Mouse (Mus musculus) liver, embryonic 14.5 days (tissue): Measurements from ENCODE around the gene Rwdd2b. TPM values are rescaled to one million over a fixed set of nuclear protein-coding genes. Genes with fewer than 3 reads are reported as not detected.

ENCODE experiments used
- ATAC-seq: fragments of 200-750 bp; cut with Nextera tagmentation; 2 replicates; pipeline ENCODE4 v1.8.0; 2017; ENCODE audit warnings: moderate number of reproducible peaks, mild to moderate bottlenecking, moderate library complexity; ENCODE audit not compliant: insufficient read depth
- DNase-seq, 3 experiments: peaks; one replicate each; pipeline ENCODE4 v3.0.0-alpha.2; 2012 to 2013; ENCODE audit warnings: low read depth in 3 of 3, low spot score in 3 of 3
- H3K27ac ChIP-seq: fragments of 300-500 bp; sonication (generic); 2 replicates; pipeline ENCODE4 v1.5.1; 2014; ENCODE audit warnings: moderate library complexity, mild to moderate bottlenecking, control low read depth, inconsistent platforms
- H3K27me3 ChIP-seq: fragments of 300-500 bp; sonication (generic); 2 replicates; pipeline ENCODE4 v1.6.1; 2014; ENCODE audit warnings: mild to moderate bottlenecking, low read length, moderate library complexity; ENCODE audit not compliant: control insufficient read depth, insufficient read depth
- H3K36me3 ChIP-seq: fragments of 300-500 bp; sonication (generic); replicated peaks from 2 replicates; pipeline ENCODE4 v1.6.1; 2014; ENCODE audit warnings: low read depth; ENCODE audit not compliant: control insufficient read depth, insufficient read depth
- H3K4me1 ChIP-seq, 2 experiments: fragments of 200-500 bp in 1 of 2; fragments of 300-500 bp in 1 of 2; sonication (generic) in 1 of 2; replicated peaks; 2 replicates each; pipeline ENCODE4 v1.6.1; 2012 to 2014; ENCODE audit warnings: antibody characterized with exemption in 1 of 2, inconsistent platforms in 1 of 2, low read length in 1 of 2; ENCODE audit not compliant: control insufficient read depth in 2 of 2, insufficient read depth in 2 of 2
- H3K4me2 ChIP-seq: fragments of 300-500 bp; sonication (generic); 2 replicates; pipeline ENCODE4 v1.6.1; 2014; ENCODE audit warnings: low read depth, mild to moderate bottlenecking, control low read depth, moderate library complexity
- H3K4me3 ChIP-seq, 2 experiments: fragments of 200-500 bp in 1 of 2; fragments of 300-500 bp in 1 of 2; sonication (generic) in 1 of 2; 2 replicates each; pipeline ENCODE4 v1.5.1; 2012 to 2014; ENCODE audit warnings: low read depth in 2 of 2, low read length in 2 of 2, mild to moderate bottlenecking in 2 of 2, control low read depth in 1 of 2, inconsistent platforms in 1 of 2, moderate library complexity in 1 of 2; ENCODE audit not compliant: insufficient read depth in 1 of 2
- H3K9ac ChIP-seq: fragments of 300-500 bp; sonication (generic); replicated peaks from 2 replicates; pipeline ENCODE4 v1.6.1; 2014; ENCODE audit warnings: mild to moderate bottlenecking, control low read depth, moderate library complexity
- H3K9me3 ChIP-seq: fragments of 300-500 bp; sonication (generic); 2 replicates; pipeline ENCODE4 v1.6.1; 2016; ENCODE audit warnings: low read length, mixed read lengths; ENCODE audit not compliant: control insufficient read depth
- CTCF ChIP-seq: IDR thresholded peaks from 2 replicates; pipeline ENCODE4 v1.5.1; 2016; ENCODE audit warnings: antibody characterized with exemption, low read depth, control low read depth
- EP300 ChIP-seq: IDR thresholded peaks from 2 replicates; pipeline ENCODE4 v1.6.1; 2016; ENCODE audit warnings: antibody characterized with exemption, low read depth
- WGBS: fragments of 180-500 bp; shearing (Covaris S2); extraction: QIAGEN DNeasy Blood & Tissue Kit; methylation state at CpG from one replicate; pipeline ENCODE4 v1.1.7; 2014; ENCODE audit not compliant: insufficient replicate concordance; 5-methylcytosine and 5-hydroxymethylcytosine counted together
- polyA plus RNA-seq, 2 experiments: library from polyadenylated mRNA; depleted of rRNA in 1 of 2; stranded (reverse) in 1 of 2; unstranded in 1 of 2; fragments of >200 nt; fragmentation: Nextera tagmentation in 1 of 2; extraction: Ambion mirVana in 1 of 2; gene quantifications; 2 replicates each; pipeline versions ENCODE4 v1.2.1 to v1.2.3; 2012 to 2014

The Rwdd2b gene
- polyA plus RNA-seq, 2 experiments = 2.7 to 4.5 TPM

DNA sequence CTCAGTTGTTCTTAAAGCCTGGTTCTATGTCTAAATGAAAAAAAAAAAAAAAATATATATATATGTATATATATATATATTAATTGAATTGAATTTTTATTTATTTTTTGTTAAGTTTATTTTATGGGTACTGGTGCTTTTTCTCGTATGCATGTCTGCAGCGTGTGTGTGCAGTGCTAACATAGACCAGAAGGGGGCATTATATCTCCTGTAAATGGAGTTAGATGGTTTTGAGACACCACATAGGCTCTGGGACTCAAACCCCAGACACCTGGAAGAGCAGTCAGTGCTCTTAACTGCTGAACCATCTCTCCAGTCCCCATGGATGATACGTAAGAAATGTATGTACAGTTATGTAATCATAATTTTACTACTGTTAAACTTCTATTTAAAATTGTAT is 18.4 kb upstream of the Rwdd2b start:
- TF ChIP-seq EP300 = no peak
- TF ChIP-seq CTCF = no peak
- Histone ChIP-seq H3K4me2 (no peak overlapping the region), H3K4me3 (no peak overlapping the region), H3K4me1 (peaks cover 7 to 14% of the 10 kb centered on the region in 2 experiments), H3K9me3 (no peaks in the 10 kb centered on the region), H3K9ac (no peak overlapping the region), H3K36me3 (peaks cover 14% of the 10 kb centered on the region), H3K27ac (no peak overlapping the region), H3K27me3 (no peaks in the 10 kb centered on the region)
- DNase-seq (no peak), ATAC-seq (no peak)
- 95% methylated on average over 3 of the region's 3 CpGs for whole genome bisulfite sequencing

DNA sequence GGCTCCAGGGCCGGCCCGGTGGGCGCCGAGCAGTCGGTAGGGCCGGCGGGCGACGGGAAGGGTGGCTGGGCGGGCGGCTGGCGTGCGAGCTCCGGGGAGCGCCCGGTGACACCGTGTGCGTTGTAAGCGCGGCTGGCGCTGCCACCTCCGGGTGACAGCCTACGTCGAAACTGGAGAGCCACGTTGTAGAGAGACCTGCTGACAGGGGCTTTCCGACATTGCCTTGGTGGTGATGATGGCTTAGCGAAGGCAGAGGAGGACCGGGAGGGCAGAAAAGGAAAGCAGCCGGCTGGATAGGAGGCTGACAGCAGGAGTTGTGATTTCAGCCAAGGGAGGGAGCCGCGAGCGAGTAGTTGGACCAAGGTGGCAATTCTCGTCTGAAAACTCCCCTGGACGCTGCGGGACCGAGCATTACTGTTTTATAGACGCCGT is 14.8 kb upstream of the Rwdd2b start:
- peak overlapping the region; percentile 34 for H3K27ac ChIP-seq
- DNase-seq (peak in 1 of 3 experiments; percentile 32), ATAC-seq (peak; percentile 81)
- H3K9ac ChIP-seq = peak overlapping the region; percentile 82
- peak overlapping the region; percentile 69 to 97 for H3K4me3 ChIP-seq
- no peaks in the 10 kb centered on the region for H3K27me3 ChIP-seq
- no peaks in the 10 kb centered on the region; the same call in 1 of the 2 replicates for H3K36me3 ChIP-seq
- no peaks in the 10 kb centered on the region for H3K9me3 ChIP-seq
- WGBS = under 1% methylated on average over 38 of the region's 38 CpGs
- TF ChIP-seq EP300 = no peak
- 0 out of 2 replicates have a peak, but pooled peaks have one; percentile 7 for TF ChIP-seq CTCF
- H3K4me1 ChIP-seq = peaks cover 7 to 14% of the 10 kb centered on the region in 2 experiments
- H3K4me2 ChIP-seq = peak overlapping the region; percentile 91

DNA sequence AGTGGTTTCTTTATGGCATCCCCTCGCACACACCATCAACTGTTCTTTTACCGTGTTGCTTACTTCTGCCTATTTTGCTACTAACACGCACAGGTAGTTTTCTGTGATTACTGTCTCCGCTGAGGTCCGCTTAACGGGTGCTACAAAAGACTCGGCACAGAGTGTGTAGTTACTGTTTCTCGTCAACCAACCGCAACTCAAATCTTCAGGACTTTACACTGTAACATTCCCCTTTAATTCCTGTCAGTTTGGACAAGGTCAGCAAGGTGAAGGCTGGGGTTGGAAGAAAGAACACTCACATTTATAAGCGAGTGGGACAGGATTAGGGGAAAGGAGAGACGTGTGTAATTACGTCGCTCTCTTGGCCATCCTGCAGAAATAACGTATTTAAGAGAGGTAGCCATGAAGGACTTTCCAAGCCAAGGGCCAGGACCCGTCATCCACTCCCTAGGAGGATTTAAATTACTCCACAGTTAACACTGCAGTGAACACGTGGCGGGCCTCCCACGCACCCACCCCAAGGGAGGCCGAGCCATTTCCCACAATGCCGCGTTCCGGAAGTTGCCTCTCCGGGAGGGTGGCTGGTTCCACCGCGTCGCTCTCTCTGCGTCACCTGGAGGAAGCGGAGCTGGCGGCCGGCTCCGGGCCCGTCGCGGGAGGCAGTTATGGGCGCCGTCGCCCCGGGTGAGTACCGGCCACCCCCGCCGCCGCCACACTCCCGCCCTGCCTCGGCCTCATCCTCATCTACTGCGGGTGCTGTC is 14.2 kb upstream of the Rwdd2b start, which contains the start of gene Usp16:
TSS of gene Usp16 (plus strand) at position 285 of the 761 bp plus-strand sequence.
- DNase-seq (peak; percentile 75 to 77 (median 76)), ATAC-seq (peak; percentile 97)
- no peaks in the 10 kb centered on the region for H3K27me3 ChIP-seq
- H3K4me1 ChIP-seq = peaks cover 7 to 14% of the 10 kb centered on the region in 2 experiments
- peak within 1 kb of the TSS; percentile 91 for H3K4me2 ChIP-seq
- no peak for TF ChIP-seq CTCF
- TF ChIP-seq EP300 = no peak
- no peaks in the 10 kb centered on the region for H3K9me3 ChIP-seq
- peak within 1 kb of the TSS; percentile 34 for H3K27ac ChIP-seq
- 16% methylated on average over 37 of the region's 45 CpGs for WGBS
- H3K9ac ChIP-seq = peak within 1 kb of the TSS; percentile 82
- no peaks in the 10 kb centered on the region for H3K36me3 ChIP-seq
- peak within 1 kb of the TSS; percentile 69 to 97 for H3K4me3 ChIP-seq

DNA sequence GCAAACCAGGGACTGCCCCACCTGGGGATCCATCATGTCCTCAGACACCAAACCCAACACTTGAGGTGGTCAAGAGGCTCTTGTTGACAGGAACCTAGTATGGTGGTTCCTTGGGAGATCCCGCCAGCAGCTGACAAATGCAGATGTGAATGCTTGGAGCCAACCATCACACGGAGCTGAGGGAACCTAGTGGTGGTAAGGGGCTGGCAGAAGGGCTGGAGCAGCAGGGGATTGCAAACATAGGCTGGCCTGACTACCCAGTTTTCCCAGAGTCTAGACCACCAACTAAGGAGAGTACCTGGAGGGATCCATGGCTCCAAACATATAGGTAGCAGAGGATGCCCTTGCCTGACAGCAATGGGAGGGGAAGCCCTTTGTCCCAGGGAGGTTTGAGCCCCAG is 12.9 kb upstream of the Rwdd2b start:
- Histone ChIP-seq H3K4me1 (peaks cover 7 to 14% of the 10 kb centered on the region in 2 experiments), H3K4me2 (no peak overlapping the region), H3K9ac (no peak overlapping the region), H3K36me3 (no peaks in the 10 kb centered on the region), H3K27ac (no peak overlapping the region), H3K27me3 (no peaks in the 10 kb centered on the region), H3K4me3 (no peak overlapping the region), H3K9me3 (no peaks in the 10 kb centered on the region)
- TF ChIP-seq EP300 (no peak), CTCF (no peak)
- WGBS = 68% methylated on average over 2 of the region's 2 CpGs
- no peak for DNase-seq
- no peak for ATAC-seq

DNA sequence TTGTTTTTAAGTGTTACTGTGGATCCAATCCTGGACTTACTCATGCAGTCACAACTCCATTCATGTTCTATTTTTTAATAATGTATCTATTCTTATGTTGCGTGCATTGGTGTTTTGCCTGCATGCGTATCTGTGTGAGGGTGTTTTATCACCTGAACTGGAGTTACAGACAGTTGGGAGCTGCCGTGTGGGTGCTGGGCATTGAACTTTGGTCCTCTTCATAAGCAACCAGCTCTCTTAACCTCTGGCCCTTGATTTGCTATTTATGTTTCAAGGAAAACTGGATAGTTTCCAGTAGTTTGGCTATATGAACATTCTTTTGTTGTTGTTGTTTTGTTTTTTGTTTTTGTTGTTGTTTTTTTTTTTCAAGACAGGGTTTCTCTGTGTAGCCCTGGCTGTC is 5.2 kb upstream of the Rwdd2b start:
- no peaks in the 10 kb centered on the region for H3K9me3 ChIP-seq
- WGBS = 79% methylated on average over 3 of the region's 3 CpGs
- no peak overlapping the region for H3K4me2 ChIP-seq
- TF ChIP-seq EP300 (no peak), CTCF (no peak)
- no peak for ATAC-seq
- no peak overlapping the region for H3K9ac ChIP-seq
- H3K36me3 ChIP-seq = no peaks in the 10 kb centered on the region
- no peaks in the 10 kb centered on the region for H3K27me3 ChIP-seq
- DNase-seq = no peak
- no peak overlapping the region for H3K27ac ChIP-seq
- H3K4me3 ChIP-seq = no peak overlapping the region
- H3K4me1 ChIP-seq = peaks cover 6 to 8% of the 10 kb centered on the region in 2 experiments; a peak in 3 of 4 replicates
